Mouse (Mus musculus): ENCODE measurements around the gene Nepn.
"Not testable (repeated sequence)": the region's sequence is repeated elsewhere in the genome, so short reads cannot be mapped to it uniquely, and the experiment has no call there.

Gene Nepn

DNA sequence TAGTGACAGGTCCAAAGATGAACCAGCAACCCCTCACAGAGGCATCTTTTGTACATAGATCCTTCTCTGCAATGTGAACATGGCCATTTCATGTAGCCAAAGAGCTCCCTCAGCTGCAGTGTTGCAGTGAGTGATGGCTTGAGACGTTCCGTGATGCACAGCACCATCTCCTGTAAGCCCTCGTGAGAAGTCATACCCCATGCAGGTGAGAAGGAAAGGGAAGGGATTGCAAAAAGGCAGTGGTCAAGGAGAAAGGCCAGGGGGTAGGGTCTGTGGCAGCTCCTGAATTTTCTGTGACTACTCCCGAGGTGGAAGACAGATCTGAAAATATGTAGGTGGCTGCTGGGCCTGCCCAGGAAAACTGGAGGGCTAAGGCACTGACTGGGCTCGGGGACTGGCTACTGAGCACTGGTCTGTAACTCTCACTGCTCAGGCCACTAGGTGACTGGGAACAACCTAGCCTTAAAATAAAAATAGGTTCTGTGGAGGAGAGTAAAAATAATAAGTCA is at the start of gene Nepn:
Nepn (plus strand) TSS at position 51 of the 509 bp plus-strand sequence.
- no peak for DNase-seq (ENCODE audit: low spot score in 2 of 2)

DNA sequence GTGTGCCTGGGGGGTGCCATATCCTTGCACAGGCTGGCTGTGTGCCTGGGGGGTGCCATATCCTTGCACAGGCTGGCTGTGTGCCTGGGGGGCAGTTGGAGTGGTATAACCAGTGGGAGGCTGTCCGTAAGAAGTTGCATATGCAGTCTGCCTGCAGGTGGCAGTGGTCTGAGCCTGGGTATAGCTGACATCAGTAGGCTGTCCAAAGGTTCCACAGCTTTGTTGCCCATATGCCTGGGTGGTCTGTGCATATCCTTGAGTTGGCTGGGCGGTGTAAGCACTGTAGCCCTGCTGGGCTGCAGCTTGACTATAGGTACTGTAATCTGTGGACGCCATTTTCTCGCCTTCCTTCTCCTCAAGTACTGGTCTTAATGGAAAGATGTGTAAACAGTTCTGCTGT is 45.4 kb upstream of the Nepn start:
- DNase-seq (ENCODE audit: low spot score in 2 of 2) = not testable (repeated sequence)

DNA sequence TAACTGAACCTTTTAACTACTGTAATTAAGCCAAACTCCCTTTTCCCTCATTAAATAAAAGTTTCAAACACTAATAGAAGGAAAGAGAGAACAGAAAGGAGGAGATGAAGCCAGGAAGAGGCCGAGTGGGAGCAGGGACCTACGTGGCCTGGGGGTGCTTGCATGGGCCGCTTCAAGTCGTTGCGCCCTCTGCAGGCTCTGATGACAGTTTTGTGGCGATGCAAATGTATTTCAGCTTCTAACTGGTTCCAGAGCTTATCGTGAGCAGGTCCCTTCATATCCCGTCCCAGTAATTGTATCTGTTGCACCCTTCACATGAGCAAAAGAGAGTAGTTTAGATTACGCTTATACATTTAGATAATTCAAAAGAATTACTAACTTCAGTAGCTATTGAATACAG is 35.6 kb upstream of the Nepn start:
- no peak for DNase-seq (ENCODE audit: low spot score in 2 of 2)

DNA sequence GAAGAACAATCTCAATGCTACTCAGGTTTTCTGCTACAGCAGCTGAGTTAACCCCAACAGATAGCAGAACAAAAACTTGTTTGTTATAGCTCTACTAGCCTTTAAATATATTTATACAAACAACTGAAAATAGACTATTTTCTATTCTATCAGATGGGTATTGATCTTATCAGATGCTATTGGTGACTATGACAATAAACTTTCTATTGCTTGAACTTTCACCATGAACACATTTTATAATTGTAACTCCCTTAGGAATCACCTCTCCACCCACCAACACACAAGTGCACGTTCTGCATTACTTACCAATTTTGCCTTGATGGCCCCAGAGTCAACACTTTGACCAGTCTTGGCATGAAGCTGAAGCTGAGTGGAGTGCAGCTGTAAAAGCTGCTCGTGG is 30.3 kb upstream of the Nepn start, which contains the start of gene Gm26741:
Gm26741 (plus strand) TSS at position 301 of the 400 bp plus-strand sequence.
- no peak for DNase-seq (ENCODE audit: low spot score in 2 of 2)

DNA sequence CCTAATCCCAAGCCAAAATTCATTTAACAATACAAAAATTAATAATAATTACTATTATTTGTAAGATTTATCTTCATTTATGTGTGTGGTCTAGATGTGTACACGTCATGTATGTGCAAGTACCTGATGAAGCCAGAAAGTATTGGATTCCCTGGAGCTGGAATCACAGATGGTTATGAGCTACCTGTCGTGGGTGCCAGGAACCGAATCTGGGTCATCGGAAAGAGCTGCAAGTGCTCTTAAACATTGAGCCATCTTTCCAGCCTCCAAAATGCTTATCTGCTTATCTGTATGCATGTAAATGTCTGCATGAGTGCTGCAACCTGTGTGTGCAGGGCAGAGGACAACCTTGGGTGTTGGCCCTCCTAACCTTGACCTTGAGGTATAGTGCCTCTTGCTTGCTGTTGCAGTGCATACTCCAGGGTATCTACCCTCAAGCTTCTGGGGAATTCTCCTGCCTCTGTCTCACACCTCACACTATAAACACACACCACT is 28.5 kb upstream of the Nepn start:
- no peak for DNase-seq (ENCODE audit: low spot score in 2 of 2)

DNA sequence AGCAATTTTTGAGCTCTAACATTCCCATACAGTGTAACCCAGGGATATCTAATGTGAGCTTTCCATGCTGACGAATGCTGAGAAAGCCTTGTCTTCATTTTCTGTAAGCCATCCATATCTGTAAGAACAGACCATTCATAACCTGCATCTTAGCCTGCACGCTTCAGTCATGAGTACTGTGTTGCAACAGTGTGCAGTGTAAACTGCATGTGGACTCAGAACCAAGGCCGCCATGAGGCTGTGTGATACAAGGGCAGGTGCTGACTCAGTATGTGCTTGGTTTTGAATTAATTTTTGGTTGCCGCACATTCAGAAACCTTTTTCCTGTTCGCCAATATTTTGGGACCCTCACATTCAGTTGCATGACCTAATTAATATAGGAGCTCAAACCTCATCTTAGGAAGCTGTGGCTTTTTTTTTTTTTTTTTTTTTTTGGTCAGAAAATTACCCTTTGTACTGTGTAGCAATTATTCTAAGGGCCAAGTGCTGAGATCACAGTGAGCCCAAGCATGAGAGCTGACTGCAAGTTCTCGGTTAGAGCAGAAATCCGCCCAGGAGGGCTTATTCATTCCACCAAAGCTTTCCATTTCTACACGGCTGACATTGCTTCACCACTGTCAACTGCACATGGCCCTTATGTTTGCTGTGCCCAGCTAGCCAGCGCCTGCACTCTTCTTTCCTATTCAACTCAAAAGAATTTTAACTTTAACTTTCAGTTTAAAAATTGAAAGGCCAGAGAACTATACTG is 27.7 kb upstream of the Nepn start:
- no peak for DNase-seq (ENCODE audit: low spot score in 2 of 2)

DNA sequence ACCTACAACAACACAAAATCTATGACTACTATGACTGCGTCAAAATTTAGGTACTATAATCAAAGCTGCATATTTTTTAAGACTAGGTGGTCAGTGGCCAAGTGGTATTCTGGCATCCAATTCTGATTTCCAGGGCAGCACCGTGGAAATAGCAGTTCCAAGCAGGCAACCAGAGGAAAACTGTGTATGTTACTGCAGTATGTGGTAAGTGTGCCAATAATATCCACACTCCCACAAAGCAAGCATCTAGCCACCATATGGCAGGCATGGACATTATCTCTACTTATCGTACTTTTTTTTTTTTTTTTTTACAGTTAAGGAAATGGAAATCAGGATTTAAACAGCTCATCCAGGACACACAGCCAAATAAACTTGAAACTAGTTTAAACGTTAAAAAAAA is 20.4 kb upstream of the Nepn start:
- DNase-seq (ENCODE audit: low spot score in 2 of 2) = no peak

DNA sequence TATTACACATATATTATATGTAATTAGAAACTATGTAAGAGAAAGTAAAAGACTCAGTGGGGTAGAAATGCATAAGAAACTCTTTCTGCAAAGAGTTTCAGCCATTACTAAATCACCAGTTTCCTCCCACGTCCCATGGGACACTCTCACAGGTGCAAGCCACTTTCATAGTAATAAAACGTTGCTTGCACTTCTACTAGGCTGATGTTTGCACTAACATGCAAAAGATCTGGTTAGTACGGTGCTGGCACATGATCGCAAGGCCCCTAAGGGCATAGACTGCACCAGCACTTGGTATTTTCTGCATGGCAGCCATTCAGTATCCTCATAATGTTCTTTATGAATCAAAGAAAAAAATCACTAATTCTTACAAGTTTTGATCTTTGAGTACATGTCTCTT is 14.9 kb upstream of the Nepn start:
- peak; percentile 83 to 86 for DNase-seq (ENCODE audit: low spot score in 2 of 2)

DNA sequence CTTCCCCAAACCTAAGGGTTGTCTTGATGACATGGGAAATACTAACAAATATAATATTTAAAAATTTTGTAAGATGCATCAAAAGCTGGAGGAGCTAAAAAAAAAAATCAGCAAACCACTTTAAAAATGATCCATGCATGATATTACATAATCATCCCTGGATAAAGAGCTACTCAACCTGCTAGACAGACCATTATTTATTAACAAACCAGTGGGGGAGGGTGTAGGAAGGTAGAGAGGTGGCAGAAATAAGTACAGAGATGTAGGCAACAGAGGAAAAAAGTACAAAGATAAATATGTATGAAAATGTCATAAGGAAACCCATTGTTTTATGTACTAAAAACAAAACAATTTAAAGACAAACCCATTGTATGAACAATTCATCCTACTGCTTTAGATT is 14.1 kb upstream of the Nepn start:
- no peak for DNase-seq (ENCODE audit: low spot score in 2 of 2)

DNA sequence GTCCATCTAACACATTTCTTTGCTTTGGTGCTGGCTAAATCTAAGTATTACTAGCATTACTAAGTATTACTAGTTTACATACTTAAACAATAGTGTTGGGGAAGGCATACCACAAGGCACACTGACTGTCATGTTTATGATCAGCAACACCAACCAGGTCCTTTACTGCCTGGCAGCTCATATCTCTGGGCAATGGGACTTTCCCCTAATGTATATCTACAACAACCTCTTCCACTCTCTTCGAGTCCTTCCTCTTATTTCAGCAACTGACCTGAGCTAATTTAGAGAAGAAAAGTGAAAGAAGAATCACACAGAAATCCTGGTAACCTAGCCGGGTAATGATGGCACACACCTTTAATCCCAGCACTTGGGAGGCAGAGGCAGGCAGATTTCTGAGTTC is 12.3 kb upstream of the Nepn start:
- peak; percentile 27 to 42 for DNase-seq (ENCODE audit: low spot score in 2 of 2)

DNA sequence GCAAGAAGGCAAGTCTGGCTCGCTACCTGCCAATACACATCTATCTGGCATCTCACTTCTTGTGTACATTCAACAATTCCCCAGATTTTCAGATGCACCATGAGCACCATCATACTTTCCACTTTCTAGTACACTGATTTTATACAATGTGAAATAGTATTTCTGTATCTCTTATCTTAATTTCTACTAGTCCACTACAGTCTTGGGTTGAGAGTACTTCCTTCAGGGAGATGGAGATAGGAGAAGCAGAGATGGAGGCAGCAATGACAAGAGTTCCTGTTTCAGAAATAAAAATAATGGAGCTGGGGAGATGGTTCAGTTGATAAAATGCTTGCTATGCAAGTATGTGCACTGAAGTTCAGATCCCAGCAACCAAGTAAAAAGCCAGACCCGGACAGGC is 11.0 kb upstream of the Nepn start:
- no peak for DNase-seq (ENCODE audit: low spot score in 2 of 2)

DNA sequence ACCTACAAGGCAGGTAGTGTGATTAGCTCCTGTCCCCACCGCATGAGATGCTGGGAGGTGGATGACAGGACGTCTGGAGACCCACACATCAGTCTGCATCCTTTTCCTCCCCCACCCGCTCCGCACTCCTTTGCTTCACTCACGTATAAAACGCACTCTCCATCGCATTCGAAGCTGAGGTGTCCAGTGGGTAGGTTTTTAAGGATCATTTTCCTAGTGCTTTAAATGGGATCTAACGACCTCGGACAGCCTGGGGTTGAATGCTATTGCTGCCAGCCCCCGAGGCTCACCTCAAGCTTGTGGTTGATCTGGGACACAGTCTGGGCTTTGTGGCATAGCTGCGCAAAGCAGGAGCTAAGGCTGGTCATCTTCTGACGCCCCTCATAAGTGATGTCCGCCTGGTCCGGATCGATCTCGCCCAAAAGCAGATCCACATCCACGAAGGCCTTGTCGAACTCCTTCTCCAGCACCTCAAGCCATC is 7.4 kb upstream of the Nepn start:
- no peak for DNase-seq (ENCODE audit: low spot score in 2 of 2)

DNA sequence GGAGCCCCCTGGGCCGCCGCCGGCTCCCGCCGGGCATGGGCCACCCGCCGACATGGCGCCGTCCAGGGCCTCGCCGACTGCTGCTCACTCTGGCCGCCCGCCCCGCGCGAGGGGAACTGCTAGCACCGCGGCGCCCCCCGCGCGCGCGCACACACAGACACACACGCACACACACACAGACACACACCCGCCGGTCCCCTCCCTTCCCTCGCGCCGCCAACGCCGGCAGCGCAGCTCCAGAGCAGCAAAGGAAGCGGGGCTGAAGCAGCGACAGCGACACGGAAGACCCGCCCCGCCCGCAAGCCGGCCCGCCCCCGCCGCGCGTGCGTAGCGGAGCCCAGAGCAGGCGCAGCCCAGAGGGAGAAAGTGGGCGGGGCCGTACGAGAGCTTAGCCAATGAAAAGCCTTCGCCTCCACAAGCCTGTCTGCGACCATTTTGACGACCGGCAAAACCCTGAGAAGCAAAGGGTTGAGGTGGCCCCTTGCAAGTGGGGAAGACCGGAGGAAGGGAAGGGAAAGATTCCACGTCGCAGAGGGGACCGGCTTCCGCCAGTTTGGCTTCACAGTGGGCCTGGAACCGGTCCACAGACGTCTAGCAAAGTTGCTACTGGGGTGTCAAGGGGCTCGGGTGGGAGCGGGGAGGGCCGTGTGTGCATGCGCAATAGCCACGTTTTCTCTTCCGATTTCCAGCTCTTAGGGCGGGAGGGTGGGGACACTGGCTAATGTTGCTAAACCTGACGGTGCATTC is 6.8 kb upstream of the Nepn start, which contains the start of gene Gopc:
Gopc (minus strand) TSS at position 280 of the 747 bp plus-strand sequence.
- peak; percentile 97 for DNase-seq (ENCODE audit: low spot score in 2 of 2)

DNA sequence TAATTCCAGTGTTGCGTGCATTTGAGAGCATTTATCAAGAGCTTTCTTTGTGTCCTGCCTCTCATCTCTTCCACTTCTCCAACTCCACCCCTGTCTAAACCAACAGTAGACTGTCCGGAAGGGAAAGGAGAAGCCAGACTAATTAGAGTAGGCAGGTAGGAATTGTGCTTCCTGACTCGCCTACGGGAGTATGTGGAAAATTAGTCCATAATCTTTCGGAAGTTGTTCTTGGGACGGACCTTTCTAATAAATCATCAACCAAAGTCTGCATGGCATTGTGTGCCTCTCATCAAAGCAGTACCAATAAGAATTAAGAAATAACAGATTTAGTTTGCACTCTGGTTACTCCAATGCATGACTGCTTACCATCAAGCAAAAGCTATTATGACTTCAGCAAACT is 5.8 kb upstream of the Nepn start:
- DNase-seq (ENCODE audit: low spot score in 2 of 2) = no peak

DNA sequence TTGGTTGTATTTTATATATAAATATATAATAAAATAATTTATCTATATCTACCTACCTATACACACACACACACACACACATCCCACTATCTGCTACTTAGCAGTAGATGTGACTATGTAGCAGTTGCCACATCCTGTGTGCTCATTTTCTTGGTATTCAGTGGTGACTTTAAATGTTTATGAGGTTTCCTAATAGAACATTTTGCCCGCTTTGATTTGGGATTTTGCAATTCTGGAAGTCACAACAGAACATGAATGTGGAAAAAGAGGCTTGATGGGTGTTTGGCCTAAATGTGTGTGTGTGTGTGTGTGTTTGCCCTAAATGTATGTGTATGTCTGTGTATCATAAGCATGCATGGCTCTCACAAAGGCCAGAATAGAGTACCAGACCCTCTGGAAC is 5.2 kb upstream of the Nepn start:
- no peak for DNase-seq (ENCODE audit: low spot score in 2 of 2)

DNA sequence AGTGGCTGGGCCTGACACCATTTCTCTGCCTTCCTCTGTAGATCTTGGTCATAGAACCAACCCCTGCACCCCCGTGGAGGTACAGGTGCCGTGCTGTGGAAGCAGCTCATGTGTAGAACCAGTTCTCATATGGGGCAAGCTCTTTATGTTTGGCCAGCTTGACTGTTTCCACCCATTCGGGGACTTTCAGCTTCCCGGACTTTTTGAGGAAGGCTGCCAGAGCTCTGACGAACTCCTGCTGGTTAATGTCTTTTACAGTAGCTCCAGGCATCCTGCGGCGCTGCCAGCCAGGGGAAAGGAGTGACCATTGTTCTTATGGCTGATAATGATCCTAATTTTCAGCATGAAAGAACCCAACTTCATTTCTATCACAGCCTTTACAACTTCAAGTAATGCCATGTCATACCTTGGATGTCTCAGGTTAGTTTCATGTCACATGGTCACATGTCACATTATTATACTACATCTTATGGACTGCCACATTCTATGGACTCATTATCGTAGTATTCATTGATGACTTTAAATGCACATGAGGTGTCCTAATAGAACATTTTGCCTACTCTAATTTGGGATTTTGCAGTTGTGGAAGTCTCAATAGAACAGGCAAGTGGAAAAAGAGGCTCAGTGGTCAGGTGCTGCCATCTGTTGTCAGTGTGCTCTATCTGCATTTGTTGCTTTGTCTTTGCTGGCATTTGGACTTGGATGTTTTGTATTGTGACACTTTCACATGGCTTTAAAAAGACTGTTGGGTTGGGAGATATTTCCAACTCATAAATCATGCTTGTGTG is 3.8 kb upstream of the Nepn start:
- peak; percentile 19 to 34 for DNase-seq (ENCODE audit: low spot score in 2 of 2)

DNA sequence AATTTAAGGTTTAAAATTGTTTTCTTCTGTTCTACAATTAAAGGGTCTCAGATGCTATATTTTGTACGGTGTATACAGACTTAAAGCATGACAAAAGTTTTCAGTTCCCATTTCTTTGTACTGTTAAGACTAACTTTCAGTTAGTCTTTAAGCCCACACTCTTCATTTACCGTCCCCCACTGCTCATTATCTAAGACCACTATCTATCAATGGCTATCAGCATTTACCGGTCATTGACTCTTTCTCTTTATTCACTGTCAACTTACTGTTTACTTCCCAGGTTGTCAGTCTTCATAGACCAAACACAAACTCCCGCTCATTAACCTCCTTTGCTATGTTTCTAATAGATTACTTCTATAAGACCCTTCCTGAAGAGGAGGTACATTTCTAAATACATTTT is 1.6 kb upstream of the Nepn start:
- no peak for DNase-seq (ENCODE audit: low spot score in 2 of 2)

DNA sequence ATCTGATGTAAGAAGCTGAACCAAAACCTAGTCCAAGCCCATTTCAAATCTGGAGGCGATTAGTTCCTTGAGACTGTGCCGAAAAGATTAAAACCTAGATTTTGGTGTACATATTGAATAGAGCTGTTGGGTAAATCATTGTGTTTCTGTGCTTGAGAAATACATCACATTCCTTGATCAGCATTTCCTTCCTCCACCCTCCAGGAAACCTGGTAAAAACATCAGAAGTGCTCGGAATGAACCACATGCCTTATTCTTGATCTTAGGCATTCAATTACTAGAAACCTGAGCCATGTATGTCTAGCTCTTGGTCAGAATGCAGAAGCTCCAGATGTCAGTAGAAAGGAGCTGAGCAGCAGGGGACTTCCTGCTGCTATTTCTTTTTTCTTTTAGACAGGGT is 666 bp downstream of the Nepn start:
- DNase-seq (ENCODE audit: low spot score in 2 of 2) = no peak

DNA sequence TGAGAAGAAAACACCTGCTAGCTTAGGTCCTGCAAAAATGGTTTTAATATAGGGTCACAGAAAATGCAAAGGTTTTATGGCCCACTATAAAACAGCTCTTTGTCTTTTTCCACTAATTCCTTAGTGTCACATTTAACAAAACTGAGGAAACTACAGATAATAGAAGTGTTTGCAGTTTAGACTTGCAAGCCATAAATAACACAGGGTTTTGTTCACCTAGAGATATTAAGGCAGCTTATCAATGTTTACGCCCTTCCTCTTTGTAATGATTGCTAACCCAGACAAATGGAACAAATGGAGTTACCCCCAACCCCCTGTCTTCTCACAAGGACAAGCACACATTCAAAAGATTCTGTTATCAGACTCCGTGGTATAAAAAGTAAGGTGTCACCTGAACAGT is 2.4 kb downstream of the Nepn start:
- DNase-seq (ENCODE audit: low spot score in 2 of 2) = no peak

DNA sequence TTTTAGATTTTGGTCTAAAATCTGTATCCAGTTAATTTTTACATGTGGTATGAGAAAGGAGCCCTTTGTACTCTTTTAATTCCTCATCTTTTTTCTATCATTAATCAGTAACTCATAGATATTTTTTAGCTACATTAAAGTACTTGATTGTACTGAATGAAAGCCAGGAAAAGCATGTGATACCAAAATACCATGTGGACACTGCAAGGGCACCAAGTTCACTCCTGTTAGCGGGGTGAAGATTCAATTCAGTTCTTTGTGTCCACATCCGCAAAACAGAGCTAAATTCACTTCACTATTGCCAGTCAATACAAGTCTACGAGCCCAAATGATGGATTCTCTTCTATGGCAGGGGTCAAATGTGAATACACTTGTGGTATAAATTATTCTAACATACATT is 7.9 kb downstream of the Nepn start:
- DNase-seq (ENCODE audit: low spot score in 2 of 2) = no peak

DNA sequence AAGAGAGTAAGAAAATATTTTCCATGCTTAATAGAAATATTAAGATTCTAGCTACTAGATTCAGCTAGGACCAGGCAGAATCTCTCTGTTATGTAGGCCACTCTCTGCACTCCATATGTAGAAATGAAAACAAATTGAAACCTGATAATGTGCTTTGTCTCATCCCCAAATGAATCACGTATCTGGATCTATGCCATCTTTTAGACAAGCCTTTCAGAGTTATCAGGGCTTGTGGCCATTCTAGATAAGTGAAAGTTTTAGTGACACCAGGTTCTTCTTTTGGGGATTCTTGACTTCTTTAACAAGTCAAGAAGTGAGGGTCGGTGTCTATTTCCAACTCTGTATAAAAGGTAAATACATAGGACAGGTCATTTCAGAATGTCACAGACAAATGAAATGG is 9.9 kb downstream of the Nepn start:
- DNase-seq (ENCODE audit: low spot score in 2 of 2) = no peak

DNA sequence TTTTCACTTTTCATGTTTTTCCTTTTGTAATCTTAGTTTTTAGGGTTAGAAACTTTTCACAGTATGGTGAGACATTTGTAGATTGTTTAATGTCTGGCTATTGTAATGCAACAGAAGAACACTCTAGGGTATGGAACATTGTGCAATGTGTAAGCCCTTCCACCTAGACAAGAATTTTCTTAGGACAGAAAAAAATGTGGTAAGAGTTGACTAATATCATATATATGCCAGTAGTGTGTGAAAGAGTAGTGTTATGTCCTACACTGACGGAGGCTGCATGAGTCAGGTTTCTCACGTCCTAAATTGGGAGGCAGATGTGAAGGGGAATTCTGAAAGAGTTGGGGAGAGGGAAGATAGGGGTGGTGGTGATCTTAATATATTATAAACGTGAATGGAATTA is 10.9 kb downstream of the Nepn start:
- DNase-seq (ENCODE audit: low spot score in 2 of 2) = no peak

Measured in spleen, postnatal 36 days (tissue).